9 mouse cellular contexts compared by ENCODE assay signal in genomic region chr10:61362992-61363391, GRCm38 (mm10). TPM values are rescaled to one million over a fixed set of nuclear protein-coding genes. Genes with fewer than 3 reads are reported as not detected.
DNase-seq lines count a peak whose midpoint lies in the region; ATAC-seq lines count a peak whose summit lies in the region.
"Had no signal": no experiment of that assay in that cellular context is flagged by ENCODE, and none has a peak within 500 bp of the region (broad histone marks: within the 10 kb centered on the region; RNA-seq: fewer than 3 reads in every experiment).

No protein-coding gene starts in this region.

- WGBS in hindbrain, embryonic 14.5 days: 80% methylated on average over 8 of the region's 8 CpGs
- WGBS in hindbrain, embryonic 11.5 days: 72% methylated on average over 8 of the region's 8 CpGs
- WGBS in limb, embryonic 10.5 days: 83% methylated on average over 8 of the region's 8 CpGs

- DNase-seq in hindbrain, embryonic 14.5 days (ENCODE audit: low spot score): no peak
- DNase-seq in hindbrain, embryonic 11.5 days (ENCODE audit: low spot score): no peak
- peak; percentile 39 to 49 for DNase-seq in cerebellum, postnatal 36 days
- DNase-seq in limb, embryonic 10.5 days (ENCODE audit: low spot score): no peak
- no peak for DNase-seq in ovary, postnatal 10 days (ENCODE audit: low spot score)
- DNase-seq in kidney, postnatal 25 days: no peak
- DNase-seq: lung, postnatal 36 days had no signal

- ATAC-seq in hindbrain, embryonic 14.5 days (ENCODE audit: low FRiP score): no peak
- no peak for ATAC-seq in hindbrain, embryonic 11.5 days (ENCODE audit: low FRiP score)

- H3K4me2 ChIP-seq in hindbrain, embryonic 14.5 days (replicated peaks): no peak overlapping the region
- no peak overlapping the region for H3K4me2 ChIP-seq in hindbrain, embryonic 11.5 days (replicated peaks; ENCODE audit: low read depth, low read length)
- H3K4me2 ChIP-seq: limb, embryonic 13.5 days had no signal

- no peaks in the 10 kb centered on the region for H3K27me3 ChIP-seq in hindbrain, embryonic 14.5 days (ENCODE audit: control insufficient read depth, insufficient read depth, low read length)
- no peaks in the 10 kb centered on the region for H3K27me3 ChIP-seq in hindbrain, embryonic 11.5 days (ENCODE audit: control insufficient read depth, insufficient read depth, low read length)
- no peaks in the 10 kb centered on the region for H3K27me3 ChIP-seq in limb, embryonic 10.5 days (ENCODE audit: low read depth, poor library complexity, severe bottlenecking)
- H3K27me3 ChIP-seq: limb, embryonic 13.5 days had no signal

- no peaks in the 10 kb centered on the region for H3K4me1 ChIP-seq in hindbrain, embryonic 14.5 days (replicated peaks; ENCODE audit: control insufficient read depth, insufficient read depth, low read length)
- H3K4me1 ChIP-seq in hindbrain, embryonic 11.5 days (replicated peaks; ENCODE audit: control insufficient read depth, insufficient read depth, low read length): no peaks in the 10 kb centered on the region
- H3K4me1 ChIP-seq in brown adipose tissue, adult 24 weeks (ENCODE audit: control insufficient read depth, insufficient read depth, insufficient read length, low read length): peaks cover 48% of the 10 kb centered on the region
- peaks cover 32% of the 10 kb centered on the region for H3K4me1 ChIP-seq in limb, embryonic 10.5 days

- no peak overlapping the region for H3K9ac ChIP-seq in hindbrain, embryonic 14.5 days
- H3K9ac ChIP-seq in hindbrain, embryonic 11.5 days (ENCODE audit: low read depth, low read length): no peak overlapping the region
- H3K9ac ChIP-seq: limb, embryonic 13.5 days had no signal

- H3K9me3 ChIP-seq in hindbrain, embryonic 14.5 days (ENCODE audit: control insufficient read depth, low read length): no peaks in the 10 kb centered on the region
- no peaks in the 10 kb centered on the region for H3K9me3 ChIP-seq in hindbrain, embryonic 11.5 days (ENCODE audit: control insufficient read depth, low read length)
- peaks cover 3% of the 10 kb centered on the region; the same call in 1 of the 2 replicates for H3K9me3 ChIP-seq in limb, embryonic 10.5 days (replicated peaks)
- H3K9me3 ChIP-seq: limb, embryonic 13.5 days had no signal

- H3K27ac ChIP-seq in hindbrain, embryonic 14.5 days: peak overlapping the region; percentile 14; the same call in 1 of the 2 replicates
- H3K27ac ChIP-seq in hindbrain, embryonic 11.5 days (ENCODE audit: low read depth, low read length): no peak overlapping the region
- H3K27ac ChIP-seq in brown adipose tissue, adult 24 weeks (replicated peaks; ENCODE audit: low read depth, low read length): peak overlapping the region; percentile 53
- 0 out of 2 replicates have a peak overlapping the region, but pooled peaks have one; percentile 16 for H3K27ac ChIP-seq in limb, embryonic 10.5 days
- H3K27ac ChIP-seq: limb, embryonic 13.5 days had no signal

- H3K4me3 ChIP-seq in hindbrain, embryonic 14.5 days (replicated peaks; ENCODE audit: low read length): no peak overlapping the region
- H3K4me3 ChIP-seq in hindbrain, embryonic 11.5 days (ENCODE audit: low read depth, low read length): no peak overlapping the region
- H3K4me3 ChIP-seq in brown adipose tissue, adult 24 weeks (ENCODE audit: insufficient read depth, low read depth, low read length): no peak overlapping the region
- H3K4me3 ChIP-seq in limb, embryonic 10.5 days: no peak overlapping the region
- H3K4me3 ChIP-seq: limb, embryonic 13.5 days had no signal

- H3K36me3 ChIP-seq in hindbrain, embryonic 14.5 days (replicated peaks; ENCODE audit: control insufficient read depth, insufficient read depth): no peaks in the 10 kb centered on the region; the same call in 1 of the 2 replicates
- H3K36me3 ChIP-seq in hindbrain, embryonic 11.5 days (ENCODE audit: control insufficient read depth, insufficient read depth, low read length): no peaks in the 10 kb centered on the region
- peaks cover 14% of the 10 kb centered on the region for H3K36me3 ChIP-seq in limb, embryonic 10.5 days

RNA-seq across cellular contexts. Expression of gene Pald1, which starts 20.3 kb away (rescaled TPM):
- 24.5 and 26.7 TPM in 2 replicates for polyA plus RNA-seq in hindbrain, embryonic 14.5 days (2014; fragmentation: Nextera tagmentation; extraction: Ambion mirVana)
- 13.6 and 15.9 TPM in 2 replicates for polyA plus RNA-seq in hindbrain, embryonic 11.5 days (2014; fragmentation: Nextera tagmentation; extraction: Ambion mirVana)
- polyA plus RNA-seq in brown adipose tissue, adult 24 weeks (2012; ENCODE audit: insufficient read depth, insufficient read length, missing spikeins): 22.9 and 31.9 TPM in 2 replicates
- 26.2 and 28.1 TPM in 2 replicates for polyA plus RNA-seq in limb, embryonic 10.5 days (2016; fragmentation: Nextera tagmentation; extraction: Ambion mirVana)

RNA-seq across cellular contexts. Expression of gene Nodal, which starts 54.8 kb away (rescaled TPM):
- 0.13 and 0.29 TPM in 2 replicates for polyA plus RNA-seq in hindbrain, embryonic 14.5 days (2014; fragmentation: Nextera tagmentation; extraction: Ambion mirVana)
- 0.12 TPM in 1 of 2 replicates, not detected in the other for polyA plus RNA-seq in hindbrain, embryonic 11.5 days (2014; fragmentation: Nextera tagmentation; extraction: Ambion mirVana)
- polyA plus RNA-seq in brown adipose tissue, adult 24 weeks (2012; ENCODE audit: insufficient read depth, insufficient read length, missing spikeins): not detected in 2 replicates
- polyA plus RNA-seq in limb, embryonic 10.5 days (2016; fragmentation: Nextera tagmentation; extraction: Ambion mirVana): 0.13 and 0.36 TPM in 2 replicates

Comparison
In these comparisons a context has a peak if more than half of its experiments do, and no peak if none do; other contexts are left out.
1. DNase-seq: peak in cerebellum, postnatal 36 days (2 of 2); none in hindbrain, embryonic 14.5 days (single experiment), hindbrain, embryonic 11.5 days (single experiment), limb, embryonic 10.5 days (single experiment), ovary, postnatal 10 days (single experiment) and kidney, postnatal 25 days (0 of 2).